Mouse (Mus musculus) fibroblast of lung, adult 2 months (primary cell): ENCODE results near the gene Lypd6b.

ENCODE experiments used
- DNase-seq: peaks from one replicate; pipeline ENCODE4 v3.0.0-alpha.2; 2011; ENCODE audit warnings: low read depth

Lypd6b gene

GRCm38 (mm10) chr2:49770440-49770839 lies 17.0 kb upstream of the Lypd6b start:
- DNase-seq, result no peak

DNA sequence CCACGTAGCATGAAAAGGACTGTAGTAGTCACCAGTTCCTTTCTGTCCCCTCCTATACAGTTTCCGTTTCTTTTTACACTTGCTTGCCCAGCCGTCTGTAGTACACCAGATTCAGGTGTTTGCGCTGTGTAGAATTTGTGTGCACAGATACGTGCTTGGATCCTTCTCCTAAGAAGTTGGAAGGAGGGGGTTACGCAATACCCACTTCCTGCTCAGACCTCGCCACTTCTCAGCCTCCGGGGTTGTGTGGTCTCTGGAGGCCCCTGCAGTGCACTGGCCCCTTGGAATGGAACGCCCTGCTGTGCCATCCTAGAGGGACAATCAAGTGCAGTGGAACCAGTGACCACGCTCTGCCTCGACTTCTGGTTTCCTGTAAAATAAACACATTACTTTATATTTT lies 16.3 kb upstream of the Lypd6b start:
- DNase-seq, result no peak

DNA sequence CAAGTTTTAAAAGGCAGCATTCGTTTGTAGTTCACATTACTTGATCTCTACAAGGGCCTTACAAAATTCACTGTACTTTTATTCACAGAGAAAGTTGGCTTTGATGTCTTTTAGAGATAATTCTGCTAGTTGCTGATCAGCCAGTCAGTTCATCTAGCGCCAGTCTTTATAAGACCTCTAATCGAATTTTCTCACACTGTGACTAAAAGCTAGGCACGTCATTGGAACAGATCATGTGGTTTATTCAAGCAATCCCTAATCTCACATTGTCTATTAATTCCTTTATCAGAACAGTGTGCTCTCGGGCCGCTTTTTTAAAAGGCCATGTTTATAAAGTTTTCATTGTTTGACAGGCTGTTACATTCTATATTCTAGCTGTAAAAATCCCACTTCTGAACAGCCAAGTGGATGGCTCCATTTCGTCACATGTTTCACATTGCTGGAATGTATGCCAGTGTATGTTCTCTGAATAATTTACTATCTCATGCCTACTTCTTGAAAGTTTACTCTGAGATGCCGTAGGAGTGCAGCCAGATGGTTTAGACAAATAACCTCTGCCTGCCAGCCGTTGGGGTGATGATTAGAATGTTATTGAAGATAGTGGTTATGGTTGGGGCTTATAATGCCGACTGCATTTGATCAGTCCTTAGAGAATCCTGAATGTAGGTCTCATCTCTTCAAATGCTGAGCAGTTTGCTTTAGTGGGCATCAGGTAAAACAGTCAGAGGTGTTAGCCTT lies 14.1 kb upstream of the Lypd6b start:
- no peak for DNase-seq

- DNase-seq, result no peak
These were observed 13.3 kb upstream of the Lypd6b start for GRCm38 (mm10) chr2:49774180-49774579.

- no peak for DNase-seq
These were observed 12.3 kb upstream of the Lypd6b start for GRCm38 (mm10) chr2:49775187-49775586.

- no peak for DNase-seq
These were observed 11.8 kb upstream of the Lypd6b start for GRCm38 (mm10) chr2:49775735-49776134.

DNA sequence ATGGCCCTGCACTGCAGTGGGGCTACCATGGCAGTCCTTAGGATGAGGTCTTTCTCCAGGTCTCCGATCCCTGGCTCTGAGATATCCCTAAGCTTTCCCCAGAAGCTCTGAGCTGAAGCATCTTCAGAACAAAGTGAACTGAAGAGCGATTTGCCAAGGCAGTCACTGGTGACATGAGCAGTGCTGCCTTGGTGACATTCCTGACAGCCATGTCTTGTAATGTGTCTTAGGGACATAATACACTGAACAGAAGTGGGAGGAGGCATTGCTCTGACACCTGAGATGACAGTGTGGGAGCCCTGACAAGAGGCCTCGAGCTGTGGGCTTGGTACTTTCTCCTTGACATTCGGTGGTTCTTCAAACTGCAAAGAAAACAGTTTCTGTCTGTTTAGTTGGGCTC lies 11.1 kb upstream of the Lypd6b start:
- DNase-seq, result no peak

GRCm38 (mm10) chr2:49788051-49788418 lies 547 bp downstream of the Lypd6b start:
- DNase-seq, result no peak

DNA sequence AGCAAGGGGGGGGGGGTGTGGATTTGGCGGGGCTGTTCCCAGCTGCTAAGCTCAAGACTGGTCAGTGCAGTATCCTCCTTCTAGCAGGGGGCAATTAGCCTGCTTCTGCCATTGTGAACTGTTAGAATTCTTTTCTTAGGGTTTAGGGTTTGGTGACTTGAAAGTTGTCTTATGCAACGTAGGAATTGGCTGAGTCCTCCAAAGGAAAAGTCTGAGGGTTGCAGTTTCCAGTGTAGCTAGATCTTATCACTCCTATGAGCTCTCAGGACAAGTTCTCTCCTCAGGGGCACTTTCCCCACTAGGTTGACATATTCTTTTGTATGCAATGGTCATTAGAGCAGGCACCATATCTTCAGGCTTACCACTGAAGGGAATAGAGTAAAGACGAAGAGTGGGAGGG lies 1.2 kb downstream of the Lypd6b start:
- DNase-seq, result no peak

GRCm38 (mm10) chr2:49789078-49789477 lies 1.6 kb downstream of the Lypd6b start:
- no peak for DNase-seq

GRCm38 (mm10) chr2:49789504-49789903 lies 2.0 kb downstream of the Lypd6b start:
- no peak for DNase-seq

- DNase-seq, result no peak
These were observed 10.1 kb downstream of the Lypd6b start for GRCm38 (mm10) chr2:49797444-49798143.

DNA sequence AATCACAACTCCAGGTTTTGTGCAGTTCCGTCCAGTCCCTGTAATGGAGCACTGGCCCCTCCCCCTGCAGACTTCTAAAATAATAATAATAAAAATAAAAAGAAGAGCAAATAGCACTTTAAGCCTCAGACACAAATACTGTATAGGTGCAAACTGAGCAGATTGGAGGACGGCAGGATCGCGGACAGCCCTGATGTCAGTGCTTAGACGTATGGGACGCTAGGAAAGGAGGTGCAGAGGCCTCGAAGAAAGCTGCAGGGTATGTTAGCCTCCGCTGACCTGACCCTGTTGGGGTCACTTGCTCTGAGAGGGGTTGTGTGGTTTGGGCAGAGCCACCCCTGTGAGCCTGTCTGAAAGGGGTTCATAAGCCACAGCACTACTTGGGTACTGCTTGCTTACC lies 17.0 kb downstream of the Lypd6b start:
- no peak for DNase-seq

DNA sequence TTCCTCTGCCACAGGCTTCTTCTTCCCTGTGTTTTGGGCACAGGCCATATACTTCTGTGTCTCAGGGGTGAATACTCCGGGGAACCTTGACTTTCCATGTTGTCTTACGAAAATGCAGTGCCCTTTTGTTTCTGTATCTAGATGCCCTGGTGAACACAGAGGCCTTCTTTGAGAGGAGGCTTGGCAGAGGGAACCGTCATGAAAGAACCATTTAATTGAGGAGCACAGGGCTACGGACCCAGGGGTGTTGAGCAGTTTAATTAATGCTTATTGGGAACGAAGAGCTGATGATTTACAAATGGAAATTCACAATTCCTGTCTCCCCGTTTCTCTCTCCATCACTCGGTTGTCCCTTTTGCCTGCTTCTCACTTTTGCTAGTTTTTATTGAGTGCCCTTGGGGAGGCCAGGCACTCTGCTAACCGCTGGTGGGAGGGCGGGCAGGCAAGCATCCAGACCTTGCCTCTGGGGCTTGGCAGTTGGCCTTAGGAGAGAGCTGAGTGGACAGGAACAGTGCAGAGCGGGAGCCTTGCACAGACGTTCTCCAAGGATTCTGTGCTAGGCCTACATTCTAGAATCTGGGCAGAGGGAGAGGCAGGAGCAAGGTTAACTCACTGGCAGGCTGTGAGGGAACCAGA lies 18.4 kb downstream of the Lypd6b start:
- no peak for DNase-seq

- no peak for DNase-seq
These were observed 22.0 kb downstream of the Lypd6b start for GRCm38 (mm10) chr2:49809496-49809895.

- no peak for DNase-seq
These were observed 23.9 kb downstream of the Lypd6b start for GRCm38 (mm10) chr2:49811420-49811819.

DNA sequence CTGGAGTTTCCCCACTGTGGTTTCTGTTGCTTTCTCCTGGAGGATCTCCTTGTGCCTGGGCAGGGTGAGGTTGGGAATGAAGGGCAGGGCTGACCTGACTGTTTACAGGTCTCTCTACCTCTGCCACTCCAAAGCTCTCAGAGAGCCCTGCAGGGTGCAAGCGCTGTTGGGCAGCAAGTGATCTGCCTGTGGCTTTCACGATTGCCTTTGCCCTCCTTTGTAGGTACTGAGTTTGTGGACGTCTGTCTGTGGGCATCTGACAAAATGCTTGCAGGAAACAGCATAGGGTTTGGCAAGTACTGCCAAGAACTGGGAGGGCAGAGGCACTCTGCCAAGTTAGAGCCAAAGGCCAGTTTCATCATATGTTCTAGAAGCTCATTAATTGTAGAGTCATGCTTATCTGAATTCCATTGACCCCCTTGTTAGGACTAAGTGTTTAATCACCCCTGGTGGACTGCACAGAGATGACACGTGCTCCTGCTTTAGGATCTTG lies 24.4 kb downstream of the Lypd6b start:
- DNase-seq, result no peak

DNA sequence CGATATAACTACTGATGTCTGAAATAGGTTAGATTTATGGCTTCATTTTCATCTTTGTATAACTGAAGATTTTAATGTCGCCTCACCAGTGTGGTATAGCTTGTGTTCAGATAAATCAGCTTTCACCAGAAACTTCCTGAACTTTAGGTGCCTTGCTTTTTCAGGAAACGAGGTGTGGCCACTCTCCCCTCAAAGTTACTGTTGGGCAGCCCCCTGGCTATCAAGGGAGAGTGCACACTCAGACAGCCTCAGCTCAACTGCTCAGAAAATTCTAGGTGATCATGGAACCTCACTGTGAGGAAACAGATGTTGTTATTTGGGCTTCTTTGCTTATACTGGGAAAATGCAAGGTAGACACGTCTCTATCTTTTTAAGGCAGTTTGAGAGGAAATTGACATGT lies 25.7 kb downstream of the Lypd6b start:
- DNase-seq, result no peak

DNA sequence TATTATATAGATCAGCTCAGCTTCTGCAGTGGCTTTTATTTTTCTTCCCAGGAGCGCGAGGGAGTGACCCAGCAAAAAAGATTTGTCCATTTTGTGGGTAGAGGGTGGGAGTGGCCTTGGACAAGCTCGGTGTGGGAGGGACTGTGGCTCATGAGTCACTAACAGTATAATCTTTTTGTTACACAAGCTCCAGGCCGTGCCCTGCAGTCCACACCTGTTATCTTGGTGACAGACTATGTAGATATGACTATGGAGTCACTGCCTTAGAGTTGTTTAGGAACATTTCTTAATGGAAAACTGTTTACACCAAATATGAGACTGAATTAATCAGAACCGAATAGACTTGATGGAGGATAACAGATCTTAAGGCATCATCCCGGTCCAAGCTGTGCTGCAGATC lies 26.5 kb downstream of the Lypd6b start:
- no peak for DNase-seq

GRCm38 (mm10) chr2:49815696-49816320 lies 28.3 kb downstream of the Lypd6b start:
- no peak for DNase-seq

DNA sequence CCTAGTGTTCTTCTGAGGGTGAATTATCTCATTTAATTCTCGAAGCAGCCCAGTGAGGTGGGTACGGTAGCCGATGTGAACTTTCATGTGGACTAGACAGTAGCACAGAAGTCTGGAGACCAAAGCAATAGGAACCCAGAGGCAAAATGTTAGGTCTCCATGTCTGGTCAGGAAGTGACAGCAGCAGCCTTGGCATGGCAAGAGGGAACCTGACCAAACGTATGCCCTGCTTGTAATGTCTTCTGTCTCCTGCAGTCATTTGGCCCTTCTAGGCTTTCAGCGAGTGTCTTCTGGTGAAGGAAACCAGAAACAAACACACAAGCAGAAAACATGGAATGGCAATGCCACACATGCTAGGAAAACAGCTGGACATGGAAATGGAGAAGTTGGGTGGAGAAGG lies 29.1 kb downstream of the Lypd6b start:
- no peak for DNase-seq

DNA sequence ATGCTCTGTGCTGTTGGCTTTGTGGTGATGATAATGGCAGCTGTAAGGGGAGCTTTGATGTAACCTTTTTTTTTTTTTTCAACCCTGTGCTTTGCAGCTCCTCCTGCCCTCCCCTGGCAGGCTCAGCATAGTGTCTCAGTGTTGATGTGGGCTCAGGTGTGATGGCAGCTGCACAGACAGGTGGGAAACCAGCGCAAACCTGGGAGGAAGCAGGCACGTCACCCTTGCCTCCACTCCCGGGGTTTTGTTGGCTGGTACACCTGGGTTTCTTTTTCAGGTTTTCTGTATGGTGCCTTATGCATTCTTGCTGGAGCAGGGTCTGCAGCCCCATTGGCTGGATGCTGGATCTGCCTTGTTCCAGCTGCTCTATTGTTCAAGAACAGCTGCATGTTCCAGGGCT lies 29.7 kb downstream of the Lypd6b start:
- no peak for DNase-seq

DNA sequence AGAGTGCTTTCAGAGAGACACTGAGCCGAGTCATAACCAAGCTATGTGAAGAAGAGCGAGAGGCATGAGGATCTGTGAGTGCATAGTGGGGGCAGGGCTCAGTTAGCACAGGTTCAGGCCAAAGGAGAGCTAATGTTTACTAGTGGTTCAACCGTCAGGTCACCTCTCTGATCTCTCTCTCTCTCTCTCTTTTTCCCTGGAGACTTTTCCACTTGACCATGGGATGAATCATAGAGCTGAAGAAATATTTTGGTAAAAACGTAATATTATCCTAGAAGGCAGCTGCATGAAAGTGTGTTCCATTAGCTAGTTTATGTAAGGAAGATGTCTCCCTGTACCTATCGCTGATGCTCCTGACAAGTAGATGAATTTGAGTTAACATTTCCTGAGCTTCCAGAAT lies 30.6 kb downstream of the Lypd6b start:
- no peak for DNase-seq
